Mouse (Mus musculus) forebrain, embryonic 13.5 days (tissue): Measurements from ENCODE around the gene Lrrc30. TPM values are rescaled to one million over a fixed set of nuclear protein-coding genes. Genes with fewer than 3 reads are reported as not detected.

Source experiments
- ATAC-seq: fragments of 200-750 bp; cut with Nextera tagmentation; 2 replicates; pipeline ENCODE4 v1.8.0; 2017
- H3K27ac ChIP-seq: fragments of 300-500 bp; sonication (generic); 2 replicates; pipeline ENCODE4 v1.5.1; 2015; ENCODE audit warnings: inconsistent platforms, mild to moderate bottlenecking, moderate library complexity
- H3K27me3 ChIP-seq: fragments of 300-500 bp; sonication (generic); 2 replicates; pipeline ENCODE4 v1.6.1; 2015; ENCODE audit warnings: mild to moderate bottlenecking, inconsistent platforms
- H3K36me3 ChIP-seq: fragments of 300-500 bp; sonication (generic); 2 replicates; pipeline ENCODE4 v1.6.1; 2015; ENCODE audit warnings: mild to moderate bottlenecking, inconsistent platforms; ENCODE audit not compliant: poor library complexity, severe bottlenecking
- H3K4me1 ChIP-seq: fragments of 300-500 bp; sonication (generic); 2 replicates; pipeline ENCODE4 v1.6.1; 2015; ENCODE audit warnings: inconsistent platforms
- H3K4me2 ChIP-seq: fragments of 300-500 bp; sonication (generic); 2 replicates; pipeline ENCODE4 v1.6.1; 2015; ENCODE audit warnings: inconsistent platforms, mild to moderate bottlenecking, moderate library complexity
- H3K4me3 ChIP-seq: fragments of 300-500 bp; sonication (generic); 2 replicates; pipeline ENCODE4 v1.5.1; 2015; ENCODE audit warnings: mild to moderate bottlenecking, inconsistent platforms
- H3K9ac ChIP-seq: fragments of 300-500 bp; sonication (generic); 2 replicates; pipeline ENCODE4 v1.6.1; 2015; ENCODE audit warnings: mild to moderate bottlenecking, inconsistent platforms
- H3K9me3 ChIP-seq: fragments of 300-500 bp; sonication (generic); replicated peaks from 2 replicates; pipeline ENCODE4 v1.6.1; 2016; ENCODE audit warnings: inconsistent platforms
- WGBS: fragments of 180-500 bp; shearing (Covaris S2); methylation state at CpG from one replicate; pipeline ENCODE4 v1.1.7; 2015; 5-methylcytosine and 5-hydroxymethylcytosine counted together
- polyA plus RNA-seq: library from polyadenylated mRNA; unstranded; fragments of >200 nt; fragmentation: Nextera tagmentation; extraction: Ambion mirVana; gene quantifications from 2 replicates; pipeline ENCODE4 v1.2.1, GENCODE M21; 2015

Gene Lrrc30
- not detected in 2 replicates for polyA plus RNA-seq

GRCm38 (mm10) chr17:67632676-67633339, at the start of gene Lrrc30:
Gene Lrrc30, minus strand, starts transcription at chr17:67632723.
- Histone ChIP-seq H3K4me2 (no peak within 1 kb of the TSS), H3K4me3 (no peak within 1 kb of the TSS), H3K27ac (no peak within 1 kb of the TSS), H3K9ac (no peak within 1 kb of the TSS), H3K27me3 (0 out of 2 replicates have a peak, but pooled peaks cover 4% of the 10 kb centered on the region), H3K9me3 (no peaks in the 10 kb centered on the region), H3K36me3 (no peaks in the 10 kb centered on the region), H3K4me1 (peaks cover 10% of the 10 kb centered on the region)
- 83% methylated on average over 13 of the region's 13 CpGs for WGBS
- ATAC-seq = no peak

GRCm38 (mm10) chr17:67681084-67681483, 48.6 kb upstream of the Lrrc30 start:
- Histone ChIP-seq H3K36me3 (no peaks in the 10 kb centered on the region), H3K4me3 (no peak overlapping the region), H3K27ac (no peak overlapping the region), H3K9me3 (no peaks in the 10 kb centered on the region), H3K4me2 (no peak overlapping the region), H3K27me3 (no peaks in the 10 kb centered on the region), H3K9ac (no peak overlapping the region), H3K4me1 (no peaks in the 10 kb centered on the region)
- ATAC-seq = no peak
- 82% methylated on average over 6 of the region's 6 CpGs for WGBS

- H3K4me3 ChIP-seq = no peak overlapping the region
- no peaks in the 10 kb centered on the region for H3K27me3 ChIP-seq
- H3K36me3 ChIP-seq = no peaks in the 10 kb centered on the region
- H3K27ac ChIP-seq = no peak overlapping the region
- H3K4me1 ChIP-seq = no peaks in the 10 kb centered on the region
- WGBS = 94% methylated on average over 1 of the region's 1 CpGs
- no peak for ATAC-seq
- no peaks in the 10 kb centered on the region for H3K9me3 ChIP-seq
- H3K9ac ChIP-seq = no peak overlapping the region
- no peak overlapping the region for H3K4me2 ChIP-seq
These were observed 46.1 kb upstream of the Lrrc30 start for GRCm38 (mm10) chr17:67678576-67678975.

- ATAC-seq = peak; percentile 75
These were observed 35.5 kb upstream of the Lrrc30 start for GRCm38 (mm10) chr17:67667981-67668380.

GRCm38 (mm10) chr17:67666981-67667380, 34.5 kb upstream of the Lrrc30 start:
- ATAC-seq = no peak
- H3K36me3 ChIP-seq = no peaks in the 10 kb centered on the region
- 68% methylated on average over 5 of the region's 5 CpGs for WGBS

More at GRCm38 (mm10) chr17:67667981-67668380, 35.5 kb upstream of the Lrrc30 start:
- WGBS = 12% methylated on average over 3 of the region's 3 CpGs
- Histone ChIP-seq H3K27me3 (no peaks in the 10 kb centered on the region), H3K27ac (no peak overlapping the region), H3K9me3 (no peaks in the 10 kb centered on the region), H3K4me1 (no peaks in the 10 kb centered on the region), H3K4me2 (no peak overlapping the region), H3K36me3 (no peaks in the 10 kb centered on the region), H3K9ac (no peak overlapping the region), H3K4me3 (no peak overlapping the region)

GRCm38 (mm10) chr17:67664299-67664698, 31.8 kb upstream of the Lrrc30 start:
- H3K36me3 ChIP-seq = no peaks in the 10 kb centered on the region
- no peak overlapping the region for H3K4me2 ChIP-seq
- no peak for ATAC-seq
- no peaks in the 10 kb centered on the region for H3K4me1 ChIP-seq
- WGBS = 66% methylated on average over 3 of the region's 3 CpGs
- H3K4me3 ChIP-seq = no peak overlapping the region
- no peak overlapping the region for H3K9ac ChIP-seq
- H3K27ac ChIP-seq = no peak overlapping the region
- no peaks in the 10 kb centered on the region for H3K27me3 ChIP-seq
- no peaks in the 10 kb centered on the region for H3K9me3 ChIP-seq

More at GRCm38 (mm10) chr17:67666981-67667380, 34.5 kb upstream of the Lrrc30 start:
- Histone ChIP-seq H3K9me3 (no peaks in the 10 kb centered on the region), H3K27ac (no peak overlapping the region), H3K4me2 (no peak overlapping the region), H3K4me3 (no peak overlapping the region), H3K27me3 (no peaks in the 10 kb centered on the region), H3K4me1 (no peaks in the 10 kb centered on the region), H3K9ac (no peak overlapping the region)

- no peak overlapping the region for H3K9ac ChIP-seq
- H3K4me3 ChIP-seq = no peak overlapping the region
- H3K36me3 ChIP-seq = no peaks in the 10 kb centered on the region
- H3K27ac ChIP-seq = no peak overlapping the region
- no peaks in the 10 kb centered on the region for H3K4me1 ChIP-seq
- ATAC-seq = peak; percentile 77; the same call in 1 of the 2 replicates
- no peaks in the 10 kb centered on the region for H3K9me3 ChIP-seq
- 12% methylated on average over 4 of the region's 4 CpGs for WGBS
- no peak overlapping the region for H3K4me2 ChIP-seq
- 0 out of 2 replicates have a peak, but pooled peaks cover 4% of the 10 kb centered on the region for H3K27me3 ChIP-seq
These were observed 19.0 kb upstream of the Lrrc30 start for GRCm38 (mm10) chr17:67651506-67651905.

GRCm38 (mm10) chr17:67641627-67642026, 9.1 kb upstream of the Lrrc30 start:
- Histone ChIP-seq H3K27ac (no peak overlapping the region), H3K4me2 (no peak overlapping the region), H3K9ac (no peak overlapping the region), H3K36me3 (no peaks in the 10 kb centered on the region), H3K9me3 (peaks cover 3% of the 10 kb centered on the region), H3K4me3 (no peak overlapping the region), H3K27me3 (no peaks in the 10 kb centered on the region), H3K4me1 (no peaks in the 10 kb centered on the region)
- ATAC-seq = no peak

- peak; percentile 48; the same call in 1 of the 2 replicates for ATAC-seq
- Histone ChIP-seq H3K9ac (no peak overlapping the region), H3K9me3 (no peaks in the 10 kb centered on the region), H3K27ac (no peak overlapping the region), H3K36me3 (no peaks in the 10 kb centered on the region), H3K4me3 (no peak overlapping the region), H3K4me1 (no peaks in the 10 kb centered on the region), H3K27me3 (no peaks in the 10 kb centered on the region), H3K4me2 (no peak overlapping the region)
- WGBS = 75% methylated on average over 10 of the region's 10 CpGs
These were observed 5.7 kb upstream of the Lrrc30 start for GRCm38 (mm10) chr17:67638119-67638810.

GRCm38 (mm10) chr17:67636951-67637350, 4.4 kb upstream of the Lrrc30 start:
- WGBS = 97% methylated on average over 2 of the region's 2 CpGs
- Histone ChIP-seq H3K27me3 (no peaks in the 10 kb centered on the region), H3K9ac (no peak overlapping the region), H3K4me2 (no peak overlapping the region), H3K36me3 (no peaks in the 10 kb centered on the region), H3K27ac (no peak overlapping the region), H3K4me1 (no peaks in the 10 kb centered on the region), H3K4me3 (no peak overlapping the region), H3K9me3 (no peaks in the 10 kb centered on the region)
- ATAC-seq = no peak

- Histone ChIP-seq H3K4me2 (no peak overlapping the region), H3K36me3 (no peaks in the 10 kb centered on the region), H3K9me3 (no peaks in the 10 kb centered on the region), H3K27me3 (0 out of 2 replicates have a peak, but pooled peaks cover 4% of the 10 kb centered on the region), H3K9ac (no peak overlapping the region), H3K27ac (no peak overlapping the region), H3K4me1 (no peaks in the 10 kb centered on the region), H3K4me3 (no peak overlapping the region)
- WGBS = 69% methylated on average over 3 of the region's 3 CpGs
- no peak for ATAC-seq
These were observed 3.8 kb upstream of the Lrrc30 start for GRCm38 (mm10) chr17:67636304-67636703.

GRCm38 (mm10) chr17:67629746-67630145, 2.8 kb downstream of the Lrrc30 start:
- Histone ChIP-seq H3K4me3 (no peak overlapping the region), H3K27me3 (0 out of 2 replicates have a peak, but pooled peaks cover 4% of the 10 kb centered on the region), H3K27ac (no peak overlapping the region), H3K4me2 (no peak overlapping the region), H3K9me3 (no peaks in the 10 kb centered on the region), H3K36me3 (no peaks in the 10 kb centered on the region), H3K9ac (no peak overlapping the region), H3K4me1 (peaks cover 10% of the 10 kb centered on the region)
- 70% methylated on average over 3 of the region's 3 CpGs for WGBS
- ATAC-seq = no peak
